In genomic region chr17:35582900-35583299, GRCm38 (mm10) we compare ENCODE assay signal across 14 mouse cellular contexts. TPM values are rescaled to one million over a fixed set of nuclear protein-coding genes. Genes with fewer than 3 reads are reported as not detected.
DNase-seq lines count a peak whose midpoint lies in the region; TF ChIP-seq lines count a peak whose summit lies in the region.
"Had no signal": no experiment of that assay in that cellular context is flagged by ENCODE, and none has a peak within 500 bp of the region (broad histone marks: within the 10 kb centered on the region; RNA-seq: fewer than 3 reads in every experiment).

No protein-coding gene starts in this region.

- no peaks in the 10 kb centered on the region for H3K4me1 ChIP-seq in heart, adult 2 months (ENCODE audit: control insufficient read depth, insufficient read depth, low read length)
- no peaks in the 10 kb centered on the region; the same call in 1 of the 2 replicates for H3K4me1 ChIP-seq in testis, adult 2 months (ENCODE audit: control insufficient read depth, insufficient read depth, low read length)
- H3K4me1 ChIP-seq in bone marrow macrophage, adult 2 months (ENCODE audit: control insufficient read depth, insufficient read depth, low read length): no peaks in the 10 kb centered on the region

- no peak for DNase-seq in heart, adult 2 months
- no peak for DNase-seq in heart, postnatal 14 days
- no peak for DNase-seq in testis, postnatal 14 days (ENCODE audit: low spot score)
- peak; percentile 37 for DNase-seq in thymus, postnatal 14 days
- no peak for DNase-seq in layer of hippocampus, adult 8-10 months (ENCODE audit: low spot score in 2 of 2)
- DNase-seq in left cerebral cortex, postnatal 14 days (ENCODE audit: low spot score in 2 of 2): no peak
- DNase-seq: cerebellum, adult 18-20 months had no signal

- no peaks in the 10 kb centered on the region for H3K79me2 ChIP-seq in heart, adult 2 months (replicated peaks; ENCODE audit: control insufficient read depth, insufficient read depth, low read length)

- peak; percentile 63 for TF ChIP-seq CTCF in heart, adult 2 months (IDR thresholded peaks at IDR 0.05)
- TF ChIP-seq CTCF in testis, adult 2 months (IDR thresholded peaks at IDR 0.05; ENCODE audit: control insufficient read depth, insufficient read depth, insufficient replicate concordance, low read depth, low read length): peak; percentile 80; the same call in 1 of the 2 replicates
- peak; percentile 69 for TF ChIP-seq CTCF in bone marrow macrophage, adult 2 months (IDR thresholded peaks at IDR 0.05; ENCODE audit: low read depth, low read length)

- H3K9ac ChIP-seq in heart, adult 2 months (ENCODE audit: low read depth, low read length): no peak overlapping the region
- H3K9ac ChIP-seq: hindbrain, embryonic 12.5 days; limb, embryonic 15.5 days; midbrain, embryonic 13.5 days had no signal

- no peak overlapping the region for H3K4me3 ChIP-seq in heart, adult 2 months
- H3K4me3 ChIP-seq in testis, adult 2 months (ENCODE audit: control insufficient read depth, low read depth, low read length): no peak overlapping the region
- no peak overlapping the region for H3K4me3 ChIP-seq in bone marrow macrophage, adult 2 months (ENCODE audit: insufficient read depth, low read length)
- H3K4me3 ChIP-seq: hindbrain, embryonic 12.5 days; limb, embryonic 15.5 days; midbrain, embryonic 13.5 days had no signal

- no peaks in the 10 kb centered on the region for H3K27me3 ChIP-seq in heart, adult 2 months (ENCODE audit: control insufficient read depth, insufficient read depth, low read length)
- no peaks in the 10 kb centered on the region for H3K27me3 ChIP-seq in testis, adult 2 months (ENCODE audit: control insufficient read depth, insufficient read depth, low read length)
- H3K27me3 ChIP-seq: hindbrain, embryonic 12.5 days; limb, embryonic 15.5 days had no signal

- intact Hi-C loops in heart, adult 2 months (cut with DNase I): no loop called here
- intact Hi-C loops in heart, postnatal 14 days (cut with DNase I): no loop called here
- intact Hi-C loops in left cerebral cortex, postnatal 14 days (cut with DNase I): loop anchor here (5.0 kb wide), 1 partner anchor 154 kb away; no protein-coding TSS in a partner anchor

- TF ChIP-seq POLR2A in heart, adult 2 months (IDR thresholded peaks at IDR 0.05; ENCODE audit: insufficient read depth, low read depth, low read length): no peak
- no peak for TF ChIP-seq POLR2A in testis, adult 2 months (IDR thresholded peaks at IDR 0.05; ENCODE audit: control insufficient read depth, low read depth, low read length)
- TF ChIP-seq POLR2A in bone marrow macrophage, adult 2 months (IDR thresholded peaks at IDR 0.05; ENCODE audit: borderline replicate concordance, low read depth, low read length): no peak

- WGBS in heart, adult 2 months: 93% methylated on average over 1 of the region's 1 CpGs

- no peak overlapping the region for H3K27ac ChIP-seq in heart, adult 2 months
- no peak overlapping the region for H3K27ac ChIP-seq in testis, adult 2 months (ENCODE audit: control insufficient read depth, insufficient read depth, low read depth, low read length)
- H3K27ac ChIP-seq in bone marrow macrophage, adult 2 months (ENCODE audit: insufficient read depth, low read depth, low read length): no peak overlapping the region
- H3K27ac ChIP-seq: hindbrain, embryonic 12.5 days; limb, embryonic 15.5 days; midbrain, embryonic 13.5 days had no signal

- H3K36me3 ChIP-seq in heart, adult 2 months (ENCODE audit: control insufficient read depth, insufficient read depth, low read length): no peaks in the 10 kb centered on the region
- H3K36me3 ChIP-seq in testis, adult 2 months (ENCODE audit: control insufficient read depth, insufficient read depth, low read length): no peaks in the 10 kb centered on the region
- H3K36me3 ChIP-seq: hindbrain, embryonic 12.5 days; limb, embryonic 15.5 days; midbrain, embryonic 13.5 days had no signal

- no peak for TF ChIP-seq EP300 in heart, adult 2 months (IDR thresholded peaks at IDR 0.05; ENCODE audit: insufficient read depth, low read depth, low read length)

RNA-seq across cellular contexts. Expression of gene 2300002M23Rik, which starts 15.7 kb away (rescaled TPM):
- not detected for total RNA-seq in heart, adult 2 months (2021)
- not detected in 2 replicates for polyA plus RNA-seq in heart, adult 2 months (2012; rRNA removed)
- not detected for total RNA-seq in heart, postnatal 14 days (2021)
- polyA plus RNA-seq in testis, adult 2 months (2012; rRNA removed): 1.8 TPM in 1 of 2 replicates, not detected in the other
- not detected in 2 replicates for polyA plus RNA-seq in bone marrow macrophage, adult 2 months (2012; ENCODE audit: insufficient read depth, insufficient read length, missing spikeins)
- not detected for total RNA-seq in layer of hippocampus, adult 8-10 months (2022)
- total RNA-seq in left cerebral cortex, postnatal 14 days (2021): not detected
- total RNA-seq: granulocyte monocyte progenitor cell, adult 5-6 weeks had no signal
- polyA plus RNA-seq: hindbrain, embryonic 12.5 days; large intestine, adult 2 months; midbrain, embryonic 13.5 days had no signal

RNA-seq across cellular contexts. Expression of gene Sfta2, which starts 18.4 kb away (rescaled TPM):
- total RNA-seq in heart, adult 2 months (2021): not detected
- 0.47 TPM in 1 of 2 replicates, not detected in the other for polyA plus RNA-seq in heart, adult 2 months (2012; rRNA removed)
- not detected for total RNA-seq in heart, postnatal 14 days (2021)
- polyA plus RNA-seq in testis, adult 2 months (2012; rRNA removed): not detected in 2 replicates
- not detected in 2 replicates for polyA plus RNA-seq in bone marrow macrophage, adult 2 months (2012; ENCODE audit: insufficient read depth, insufficient read length, missing spikeins)
- not detected for total RNA-seq in layer of hippocampus, adult 8-10 months (2022)
- total RNA-seq in left cerebral cortex, postnatal 14 days (2021): not detected
- total RNA-seq: granulocyte monocyte progenitor cell, adult 5-6 weeks had no signal
- polyA plus RNA-seq: hindbrain, embryonic 12.5 days; large intestine, adult 2 months; limb, embryonic 15.5 days; midbrain, embryonic 13.5 days had no signal

RNA-seq across cellular contexts. Expression of gene Cdsn, which starts 31.0 kb away (rescaled TPM):
- under 1 TPM; 0.27 to 0.29 TPM for total RNA-seq in heart, adult 2 months (2021)
- 0.94 and 1.1 TPM in 2 replicates for polyA plus RNA-seq in heart, adult 2 months (2012; rRNA removed)
- under 1 TPM; 0.15 to 0.17 TPM for total RNA-seq in heart, postnatal 14 days (2021)
- 8.7 and 9.5 TPM in 2 replicates for polyA plus RNA-seq in testis, adult 2 months (2012; rRNA removed)
- polyA plus RNA-seq in bone marrow macrophage, adult 2 months (2012; ENCODE audit: insufficient read depth, insufficient read length, missing spikeins): 0.27 and 0.40 TPM in 2 replicates
- total RNA-seq in layer of hippocampus, adult 8-10 months (2022): under 1 TPM; 0.12 to 0.64 (median 0.37) TPM
- under 1 TPM; 0.68 to 0.79 TPM for total RNA-seq in left cerebral cortex, postnatal 14 days (2021)
- total RNA-seq: granulocyte monocyte progenitor cell, adult 5-6 weeks had no signal

RNA-seq across cellular contexts. Expression of gene Gm9573, which starts 43.5 kb away (rescaled TPM):
- not detected for total RNA-seq in heart, adult 2 months (2021)
- not detected in 2 replicates for polyA plus RNA-seq in heart, adult 2 months (2012; rRNA removed)
- not detected for total RNA-seq in heart, postnatal 14 days (2021)
- 0.36 TPM in 1 of 2 replicates, not detected in the other for polyA plus RNA-seq in testis, adult 2 months (2012; rRNA removed)
- not detected in 2 replicates for polyA plus RNA-seq in bone marrow macrophage, adult 2 months (2012; ENCODE audit: insufficient read depth, insufficient read length, missing spikeins)
- not detected for total RNA-seq in layer of hippocampus, adult 8-10 months (2022)
- not detected for total RNA-seq in left cerebral cortex, postnatal 14 days (2021)
- total RNA-seq: granulocyte monocyte progenitor cell, adult 5-6 weeks had no signal
- polyA plus RNA-seq: hindbrain, embryonic 12.5 days; large intestine, adult 2 months; midbrain, embryonic 13.5 days had no signal

RNA-seq across cellular contexts. Expression of gene Psors1c2, which starts 49.9 kb away (rescaled TPM):
- total RNA-seq in heart, adult 2 months (2021): not detected
- not detected in 2 replicates for polyA plus RNA-seq in heart, adult 2 months (2012; rRNA removed)
- total RNA-seq in heart, postnatal 14 days (2021): not detected
- polyA plus RNA-seq in testis, adult 2 months (2012; rRNA removed): 2.5 and 3.6 TPM in 2 replicates
- not detected in 2 replicates for polyA plus RNA-seq in bone marrow macrophage, adult 2 months (2012; ENCODE audit: insufficient read depth, insufficient read length, missing spikeins)
- total RNA-seq in layer of hippocampus, adult 8-10 months (2022): 1 to 10 TPM in 2 of 4 experiments, under 1 TPM in 1, not detected in 1; 0.96 to 2.2 (median 2.1) TPM
- total RNA-seq in left cerebral cortex, postnatal 14 days (2021): under 1 TPM; 0.55 to 0.72 TPM
- total RNA-seq: granulocyte monocyte progenitor cell, adult 5-6 weeks had no signal
